Mouse (Mus musculus) kidney, adult 18-20 months (tissue): Measurements from ENCODE around the gene Necap1.
A peak's percentile ranks its signal among the peaks of the same experiment; 100 is the strongest.

Source experiments
- DNase-seq: peaks from one replicate; pipeline ENCODE4 v3.0.0; 2021

Necap1 gene

DNA sequence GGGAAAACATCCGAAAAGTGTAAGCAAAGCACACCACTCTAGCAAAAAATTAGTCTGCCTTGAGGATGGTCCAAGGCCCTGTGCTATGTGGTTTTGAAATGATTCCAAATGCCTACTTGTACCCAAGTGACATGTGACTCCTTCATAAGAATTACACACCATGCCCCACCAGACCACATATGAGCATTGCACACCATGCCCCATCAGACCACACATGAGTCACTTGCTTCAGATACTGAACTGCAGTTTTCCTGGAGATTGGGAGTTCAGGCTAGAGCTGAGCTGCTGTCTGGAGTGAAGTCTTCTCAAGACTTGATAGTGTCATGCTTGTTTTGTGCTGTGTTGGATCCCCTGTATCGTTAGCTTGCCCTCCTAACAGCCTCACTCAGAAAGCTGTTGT, 15.3 kb downstream of the Necap1 start:
- no peak for DNase-seq

DNA sequence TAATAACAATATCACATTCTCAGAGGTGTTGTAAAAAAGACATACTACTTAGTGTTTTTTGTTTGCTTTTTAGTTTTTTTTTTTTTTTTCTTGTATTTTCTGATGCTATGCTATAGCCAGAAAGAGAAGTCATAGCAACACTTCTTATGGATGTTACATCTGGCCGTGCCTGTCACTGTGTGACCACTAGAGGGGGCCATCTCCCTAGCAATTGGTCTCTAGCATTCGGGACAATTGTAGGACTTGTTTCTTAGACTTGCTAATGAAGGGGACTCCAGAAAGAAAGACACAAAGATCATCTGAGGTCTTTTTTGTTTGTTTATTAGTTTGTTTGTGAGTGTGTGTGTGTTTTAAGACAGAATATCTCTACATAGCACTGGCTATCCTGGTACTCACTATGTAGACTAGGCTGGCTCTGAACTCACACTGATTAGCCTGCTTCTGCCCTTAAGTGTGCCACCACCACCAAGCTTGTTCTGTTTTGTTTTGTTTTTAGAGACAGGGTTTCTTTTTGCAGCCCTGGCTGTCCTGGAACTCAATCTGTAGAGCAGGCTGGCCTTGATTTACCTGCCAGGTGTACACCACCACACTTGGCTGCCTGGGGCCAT, 18.3 kb downstream of the Necap1 start:
- peak; percentile 50 for DNase-seq

DNA sequence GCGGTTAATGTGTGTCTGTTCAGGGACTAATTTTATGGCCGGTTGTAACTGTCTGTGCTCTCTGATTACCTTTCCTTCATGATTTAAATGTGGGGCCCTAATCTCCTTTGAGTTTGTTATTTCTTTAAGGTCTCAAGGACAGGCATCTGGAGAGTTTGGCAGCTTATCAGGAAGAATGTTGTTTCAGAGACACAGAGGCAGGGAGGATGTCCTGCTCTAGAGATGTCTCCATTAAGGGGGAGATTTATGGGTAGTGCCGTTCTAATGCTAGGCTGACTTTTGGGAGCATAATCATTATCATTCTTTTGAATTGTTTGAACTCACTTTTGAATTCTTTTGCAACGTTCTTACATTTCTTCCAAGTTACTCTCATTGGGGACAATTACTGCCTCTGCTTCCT, 45.6 kb downstream of the Necap1 start:
- DNase-seq = no peak

DNA sequence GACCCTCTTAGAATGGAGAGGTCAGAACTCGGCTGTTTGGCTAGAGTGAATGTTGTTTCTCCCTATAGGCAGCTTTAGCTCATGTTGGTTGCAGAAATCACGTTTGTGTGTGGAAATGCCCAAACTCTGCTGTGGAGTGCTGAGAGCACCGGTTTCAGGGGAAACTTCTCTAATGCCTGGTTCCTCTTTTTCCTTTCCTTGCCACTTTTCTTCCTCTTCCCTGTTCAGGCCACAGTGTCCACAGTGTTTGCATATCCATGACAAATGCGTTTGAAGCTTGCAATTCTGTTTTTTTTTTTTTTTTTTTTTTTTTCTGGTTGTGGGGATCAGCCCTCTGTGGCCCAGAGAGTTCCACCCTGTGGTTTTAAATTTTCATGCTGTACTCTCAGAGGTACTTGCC, 47.2 kb downstream of the Necap1 start, which contains the start of gene Clec4a1:
Clec4a1 (plus strand) TSS at position 398 of the 400 bp plus-strand sequence.
- no peak for DNase-seq

DNA sequence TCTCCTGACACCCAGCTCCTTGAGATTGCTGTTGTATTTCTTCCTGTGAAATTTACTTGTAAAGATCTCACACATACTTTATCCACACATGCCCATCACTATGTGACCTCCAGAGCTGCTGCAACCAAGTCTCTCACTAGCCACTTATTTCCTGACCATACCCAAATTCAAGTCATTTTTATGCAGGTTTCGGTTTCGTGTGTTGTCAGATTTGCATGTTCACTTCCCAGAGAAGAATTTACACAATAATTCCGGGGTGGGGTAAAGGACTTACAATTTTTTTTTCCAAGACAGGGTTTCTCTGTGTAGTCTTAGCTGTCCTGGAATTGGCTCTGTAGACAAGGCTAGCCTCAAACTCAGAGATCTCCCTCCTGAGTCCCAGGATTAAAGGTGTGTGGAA, 60.6 kb downstream of the Necap1 start:
- DNase-seq = no peak
